Mouse (Mus musculus) forebrain, embryonic 15.5 days (tissue): ENCODE results near the gene Chd5. TPM values are rescaled to one million over a fixed set of nuclear protein-coding genes. Genes with fewer than 3 reads are reported as not detected.
A peak's percentile ranks its signal among the peaks of the same experiment; 100 is the strongest.

Experiments
- ATAC-seq: fragments of 200-750 bp; cut with Nextera tagmentation; replicated peaks from 2 replicates; pipeline ENCODE4 v1.8.0; 2017; ENCODE audit warnings: mild to moderate bottlenecking, moderate TSS enrichment, moderate library complexity
- H3K27ac ChIP-seq: fragments of 300-500 bp; sonication (generic); replicated peaks from 2 replicates; pipeline ENCODE4 v1.5.1; 2015; ENCODE audit warnings: mild to moderate bottlenecking, inconsistent platforms
- H3K27me3 ChIP-seq: fragments of 300-500 bp; sonication (generic); 2 replicates; pipeline ENCODE4 v1.6.1; 2015; ENCODE audit warnings: inconsistent platforms
- H3K36me3 ChIP-seq: fragments of 300-500 bp; sonication (generic); 2 replicates; pipeline ENCODE4 v1.6.1; 2015; ENCODE audit warnings: mild to moderate bottlenecking, inconsistent platforms
- H3K4me1 ChIP-seq: fragments of 300-500 bp; sonication (generic); 2 replicates; pipeline ENCODE4 v1.6.1; 2015; ENCODE audit warnings: inconsistent platforms
- H3K4me2 ChIP-seq: fragments of 300-500 bp; sonication (generic); replicated peaks from 2 replicates; pipeline ENCODE4 v1.6.1; 2015; ENCODE audit warnings: mild to moderate bottlenecking, inconsistent platforms
- H3K4me3 ChIP-seq: fragments of 300-500 bp; sonication (generic); 2 replicates; pipeline ENCODE4 v1.5.1; 2015; ENCODE audit warnings: mild to moderate bottlenecking, inconsistent platforms
- H3K9ac ChIP-seq: fragments of 300-500 bp; sonication (generic); replicated peaks from 2 replicates; pipeline ENCODE4 v1.6.1; 2015; ENCODE audit warnings: mild to moderate bottlenecking, inconsistent platforms
- H3K9me3 ChIP-seq: fragments of 300-500 bp; sonication (generic); 2 replicates; pipeline ENCODE4 v1.6.1; 2016; ENCODE audit warnings: inconsistent platforms
- WGBS: fragments of 180-500 bp; shearing (Covaris S2); methylation state at CpG from one replicate; pipeline ENCODE4 v1.1.7; 2015; ENCODE audit warnings: mixed read lengths; 5-methylcytosine and 5-hydroxymethylcytosine counted together
- polyA plus RNA-seq: library from polyadenylated mRNA; unstranded; fragments of >200 nt; fragmentation: Nextera tagmentation; extraction: Ambion mirVana; gene quantifications from 2 replicates; pipeline ENCODE4 v1.2.1, GENCODE M21; 2015

Gene Chd5
- polyA plus RNA-seq, 1 experiment from 2014 or later: 35.5 TPM

- ATAC-seq: no peak
- Histone ChIP-seq H3K4me3 (no peak overlapping the region), H3K4me1 (no peaks in the 10 kb centered on the region), H3K9ac (no peak overlapping the region), H3K4me2 (no peak overlapping the region), H3K27ac (no peak overlapping the region), H3K36me3 (peaks cover 13% of the 10 kb centered on the region; the same call in 1 of the 2 replicates), H3K9me3 (no peaks in the 10 kb centered on the region), H3K27me3 (no peaks in the 10 kb centered on the region)
- WGBS: 86% methylated on average over 17 of the region's 17 CpGs
Observed at GRCm38 (mm10) chr4:152382528-152383252, 44.2 kb downstream of the Chd5 start.

DNA sequence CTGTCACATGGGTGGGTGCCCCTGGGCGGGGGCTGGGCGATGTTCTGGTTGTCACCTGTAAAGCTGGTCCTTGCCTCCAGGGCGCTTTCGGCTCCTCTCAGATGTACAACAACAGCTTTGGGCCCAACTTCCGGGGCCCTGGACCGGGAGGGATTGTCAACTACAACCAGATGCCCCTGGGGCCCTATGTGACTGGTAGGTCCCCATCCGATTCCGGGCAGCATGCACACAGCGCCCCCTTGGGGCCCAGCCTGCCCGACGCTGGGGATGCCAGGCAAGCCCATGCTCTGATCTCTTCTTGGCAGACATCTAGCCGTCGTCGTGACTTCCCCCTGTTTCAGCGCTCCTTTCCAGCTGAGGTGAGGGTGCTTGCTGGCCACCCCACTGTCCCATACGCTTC is 47.2 kb downstream of the Chd5 start:
- Histone ChIP-seq H3K27ac (no peak overlapping the region), H3K4me2 (no peak overlapping the region), H3K36me3 (peaks cover 11% of the 10 kb centered on the region; the same call in 1 of the 2 replicates), H3K4me1 (no peaks in the 10 kb centered on the region), H3K9ac (no peak overlapping the region), H3K9me3 (no peaks in the 10 kb centered on the region), H3K4me3 (no peak overlapping the region), H3K27me3 (no peaks in the 10 kb centered on the region)
- ATAC-seq: no peak
- 61% methylated on average over 16 of the region's 16 CpGs for WGBS

GRCm38 (mm10) chr4:152392192-152392591 is 53.7 kb downstream of the Chd5 start:
- Histone ChIP-seq H3K27ac (no peak overlapping the region), H3K4me1 (peaks cover 5% of the 10 kb centered on the region), H3K27me3 (no peaks in the 10 kb centered on the region), H3K4me3 (no peak overlapping the region), H3K4me2 (no peak overlapping the region), H3K36me3 (peaks cover 4% of the 10 kb centered on the region; the same call in 1 of the 2 replicates), H3K9ac (no peak overlapping the region), H3K9me3 (no peaks in the 10 kb centered on the region)
- 59% methylated on average over 5 of the region's 5 CpGs for WGBS
- ATAC-seq: no peak

GRCm38 (mm10) chr4:152392627-152393026 is 54.2 kb downstream of the Chd5 start:
- Histone ChIP-seq H3K9me3 (no peaks in the 10 kb centered on the region), H3K4me2 (no peak overlapping the region), H3K4me3 (no peak overlapping the region), H3K27me3 (no peaks in the 10 kb centered on the region), H3K36me3 (peaks cover 4% of the 10 kb centered on the region; the same call in 1 of the 2 replicates), H3K4me1 (peaks cover 5% of the 10 kb centered on the region), H3K9ac (no peak overlapping the region), H3K27ac (no peak overlapping the region)
- WGBS: 87% methylated on average over 17 of the region's 17 CpGs
- no peak for ATAC-seq

DNA sequence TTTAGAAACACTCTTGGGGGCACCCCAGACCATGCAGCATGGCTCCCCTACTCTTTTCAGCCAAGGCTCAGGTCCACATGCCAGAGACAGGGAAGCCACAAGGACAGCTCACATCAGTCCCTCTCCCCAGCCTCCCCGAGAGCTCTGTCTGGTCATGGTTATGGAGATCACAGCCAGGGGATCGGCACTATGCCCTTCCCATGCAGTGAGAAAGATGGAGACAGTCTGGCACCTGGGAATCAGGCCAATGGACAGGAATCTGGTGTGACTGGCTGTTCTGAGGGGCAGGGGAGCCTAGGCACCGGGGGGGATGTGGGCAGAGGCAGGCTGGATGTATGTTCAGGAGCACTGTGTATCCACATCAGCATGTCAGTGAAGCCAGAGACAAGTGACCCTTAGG is 60.5 kb downstream of the Chd5 start:
- Histone ChIP-seq H3K9me3 (no peaks in the 10 kb centered on the region), H3K4me3 (no peak overlapping the region), H3K4me2 (no peak overlapping the region), H3K27me3 (no peaks in the 10 kb centered on the region), H3K9ac (no peak overlapping the region), H3K36me3 (no peaks in the 10 kb centered on the region), H3K27ac (no peak overlapping the region), H3K4me1 (peaks cover 3% of the 10 kb centered on the region)
- no peak for ATAC-seq
- WGBS: 71% methylated on average over 3 of the region's 3 CpGs

DNA sequence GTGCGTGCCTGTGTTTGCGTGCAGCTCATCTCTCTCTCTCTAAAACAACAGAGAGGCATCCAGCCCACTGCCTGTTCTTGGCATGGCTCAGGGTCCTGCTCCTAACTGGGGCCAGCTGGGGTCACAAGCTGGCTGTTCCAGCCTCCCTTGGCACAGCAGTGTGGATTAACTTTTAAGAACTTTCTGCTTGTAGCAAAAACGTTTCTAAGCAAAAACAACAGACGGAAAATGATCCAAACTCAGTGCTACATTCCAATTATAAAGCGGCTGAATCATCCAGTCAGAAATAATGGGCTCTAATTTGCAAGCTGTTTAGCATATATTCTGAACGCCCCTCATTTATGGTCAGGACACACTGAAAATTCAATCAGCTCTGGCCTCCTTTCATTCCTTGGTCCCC is 66.7 kb downstream of the Chd5 start:
- peak; percentile 35; the same call in 1 of the 2 replicates for ATAC-seq
- H3K9ac ChIP-seq: 0 out of 2 replicates have a peak overlapping the region, but pooled peaks have one; percentile 3
- H3K4me1 ChIP-seq: peaks cover 32% of the 10 kb centered on the region
- peak overlapping the region; percentile 79 for H3K27ac ChIP-seq
- H3K4me3 ChIP-seq: no peak overlapping the region
- H3K27me3 ChIP-seq: no peaks in the 10 kb centered on the region
- 18% methylated on average over 6 of the region's 6 CpGs for WGBS
- peak overlapping the region; percentile 0; the same call in 1 of the 2 replicates for H3K4me2 ChIP-seq
- H3K9me3 ChIP-seq: no peaks in the 10 kb centered on the region
- no peaks in the 10 kb centered on the region for H3K36me3 ChIP-seq

DNA sequence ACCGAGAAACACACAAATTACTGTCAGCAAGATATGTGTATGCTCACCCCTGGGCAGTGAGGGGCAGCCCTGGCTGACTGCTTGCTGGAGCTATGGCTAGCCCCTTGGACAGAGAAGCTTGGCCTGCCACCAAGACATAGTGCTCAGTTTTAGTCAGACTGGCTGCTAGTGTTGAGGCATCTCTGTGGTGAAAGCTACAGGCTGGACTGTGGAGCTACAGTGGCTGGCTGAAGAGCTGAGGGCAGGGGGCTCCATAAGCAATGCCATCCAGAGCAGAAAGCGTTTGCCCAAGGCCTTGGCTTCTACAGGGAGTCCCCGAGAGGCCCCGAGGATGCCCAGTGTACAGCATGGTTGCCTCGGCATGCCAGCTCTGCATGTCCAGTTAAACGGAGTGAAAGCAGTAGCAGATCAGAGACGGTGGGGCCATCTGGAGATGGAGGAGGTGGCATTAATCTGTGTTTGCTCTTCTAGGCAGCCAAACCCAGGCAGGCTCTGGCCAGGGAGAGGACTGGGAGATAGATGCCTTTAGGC is 67.3 kb downstream of the Chd5 start:
- peak; percentile 17; the same call in 1 of the 2 replicates for ATAC-seq
- 55% methylated on average over 7 of the region's 7 CpGs for WGBS
- Histone ChIP-seq H3K36me3 (no peaks in the 10 kb centered on the region), H3K27ac (peak overlapping the region; percentile 79), H3K9ac (peak overlapping the region; percentile 3; the same call in 1 of the 2 replicates), H3K9me3 (no peaks in the 10 kb centered on the region), H3K4me2 (peak overlapping the region; percentile 0; the same call in 1 of the 2 replicates), H3K27me3 (no peaks in the 10 kb centered on the region), H3K4me3 (no peak overlapping the region), H3K4me1 (peaks cover 32% of the 10 kb centered on the region)

DNA sequence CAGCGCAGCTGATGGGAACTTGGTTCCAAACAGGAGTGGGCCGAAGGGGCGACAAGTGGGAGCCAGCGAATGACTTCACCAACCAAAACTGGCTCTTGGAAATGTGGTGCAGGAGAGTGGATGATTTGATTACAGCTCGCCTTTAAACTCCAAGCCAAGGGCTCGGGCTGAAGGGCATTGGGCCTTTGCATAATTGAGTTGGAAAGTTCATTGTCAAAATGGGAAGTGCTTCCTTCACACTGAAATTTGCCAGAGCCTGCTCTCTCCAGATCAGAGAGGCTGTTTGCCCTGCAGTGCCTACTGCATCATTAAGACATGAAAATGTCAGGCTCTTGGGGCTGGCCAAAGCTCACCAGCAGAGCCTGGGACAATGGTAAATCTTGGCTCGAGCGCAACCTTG is 68.1 kb downstream of the Chd5 start:
- Histone ChIP-seq H3K4me1 (peaks cover 32% of the 10 kb centered on the region), H3K27me3 (no peaks in the 10 kb centered on the region), H3K4me2 (no peak overlapping the region), H3K9me3 (no peaks in the 10 kb centered on the region), H3K27ac (peak overlapping the region; percentile 79; the same call in 1 of the 2 replicates), H3K36me3 (no peaks in the 10 kb centered on the region), H3K9ac (no peak overlapping the region), H3K4me3 (no peak overlapping the region)
- peak; percentile 26 for ATAC-seq
- WGBS: 59% methylated on average over 8 of the region's 8 CpGs

- ATAC-seq: no peak
- H3K36me3 ChIP-seq: no peaks in the 10 kb centered on the region
- 85% methylated on average over 13 of the region's 13 CpGs for WGBS
- no peaks in the 10 kb centered on the region for H3K27me3 ChIP-seq
- no peak overlapping the region for H3K27ac ChIP-seq
- H3K4me1 ChIP-seq: peaks cover 14% of the 10 kb centered on the region
- H3K9ac ChIP-seq: no peak overlapping the region
- no peak overlapping the region for H3K4me2 ChIP-seq
- no peak overlapping the region for H3K4me3 ChIP-seq
- H3K9me3 ChIP-seq: no peaks in the 10 kb centered on the region
Observed at GRCm38 (mm10) chr4:152410961-152411360, 72.5 kb downstream of the Chd5 start.

DNA sequence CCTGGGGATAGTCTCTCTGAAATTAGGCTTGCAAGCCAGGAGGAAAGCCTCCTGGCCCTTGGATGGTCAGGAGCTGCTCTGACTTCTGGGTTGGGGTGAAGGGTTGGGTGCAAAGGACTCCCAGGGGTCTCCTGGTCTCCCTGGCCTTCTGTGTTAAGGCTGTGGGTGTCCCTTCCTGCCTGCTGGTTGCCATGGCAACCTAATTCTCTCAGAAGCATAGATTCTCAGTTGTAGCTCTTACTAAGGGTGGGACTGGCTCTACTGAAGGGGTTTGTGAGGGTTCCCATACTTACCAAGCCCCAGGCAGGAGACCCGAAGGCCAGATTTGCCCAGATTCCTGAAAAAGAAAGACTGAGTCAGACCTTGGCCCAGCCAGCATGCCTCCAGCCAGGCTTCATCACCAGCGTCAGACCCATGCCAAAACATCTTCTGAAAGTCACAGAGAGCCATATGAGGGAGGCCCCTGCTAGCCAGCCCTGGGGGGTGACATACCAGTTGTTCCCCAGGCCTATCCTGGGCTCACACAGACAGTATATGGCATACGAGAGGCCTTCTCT is 74.2 kb downstream of the Chd5 start:
- no peaks in the 10 kb centered on the region for H3K9me3 ChIP-seq
- peaks cover 5% of the 10 kb centered on the region; the same call in 1 of the 2 replicates for H3K4me1 ChIP-seq
- 0 out of 2 replicates have a peak, but pooled peaks have one; percentile 41 for ATAC-seq
- 74% methylated on average over 3 of the region's 3 CpGs for WGBS
- no peaks in the 10 kb centered on the region for H3K27me3 ChIP-seq
- no peaks in the 10 kb centered on the region for H3K36me3 ChIP-seq
- no peak overlapping the region for H3K9ac ChIP-seq
- no peak overlapping the region for H3K4me2 ChIP-seq
- H3K27ac ChIP-seq: no peak overlapping the region
- H3K4me3 ChIP-seq: no peak overlapping the region

DNA sequence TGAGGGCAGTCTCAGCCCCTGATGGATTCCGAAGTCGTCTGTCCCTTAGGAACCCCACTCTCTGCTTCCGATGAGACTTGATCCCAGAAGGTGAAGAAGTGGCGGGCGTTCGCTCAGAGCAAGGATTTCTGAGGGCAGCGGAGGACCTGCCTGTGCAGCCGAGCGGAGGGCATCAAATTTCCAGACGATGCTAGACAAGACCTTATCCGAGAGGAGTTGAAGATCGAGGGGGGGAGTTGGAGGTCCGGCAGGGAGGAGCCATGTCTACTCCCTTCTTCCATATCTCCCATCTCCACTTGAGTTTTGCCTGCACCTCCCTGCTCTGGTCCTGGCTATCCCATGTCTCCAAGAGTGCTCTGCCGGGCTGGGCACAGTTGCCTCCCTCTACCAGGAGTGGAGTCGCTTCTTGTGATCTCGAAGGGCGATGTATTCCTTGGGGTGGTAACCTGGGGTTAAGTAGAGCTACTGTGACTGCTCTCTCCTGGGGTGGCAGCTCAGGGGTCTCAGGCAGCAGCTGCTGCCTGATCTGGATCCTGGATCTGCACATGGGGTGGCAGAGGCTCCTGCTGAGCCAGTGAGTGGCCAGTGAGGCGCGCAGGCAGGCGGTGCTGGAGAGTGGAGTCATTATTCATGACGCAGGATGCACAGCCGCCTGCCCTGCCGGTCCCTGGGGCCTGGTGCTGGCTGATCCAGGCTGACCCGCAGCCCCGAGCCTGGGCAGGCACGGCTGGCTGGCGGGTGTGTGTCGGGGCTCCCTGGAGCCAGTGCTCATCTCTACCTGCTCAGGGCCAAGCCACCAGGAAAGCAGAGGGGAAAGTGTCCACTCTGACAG is 80.0 kb downstream of the Chd5 start:
- no peaks in the 10 kb centered on the region for H3K36me3 ChIP-seq
- no peak overlapping the region for H3K27ac ChIP-seq
- H3K4me1 ChIP-seq: no peaks in the 10 kb centered on the region
- 46% methylated on average over 28 of the region's 28 CpGs for WGBS
- H3K4me3 ChIP-seq: no peak overlapping the region
- H3K4me2 ChIP-seq: no peak overlapping the region
- H3K27me3 ChIP-seq: no peaks in the 10 kb centered on the region
- no peak for ATAC-seq
- H3K9ac ChIP-seq: no peak overlapping the region
- no peaks in the 10 kb centered on the region for H3K9me3 ChIP-seq

GRCm38 (mm10) chr4:152423576-152423975 is 85.1 kb downstream of the Chd5 start:
- Histone ChIP-seq H3K4me1 (peaks cover 7% of the 10 kb centered on the region), H3K4me2 (no peak overlapping the region), H3K27me3 (no peaks in the 10 kb centered on the region), H3K9ac (no peak overlapping the region), H3K36me3 (no peaks in the 10 kb centered on the region), H3K9me3 (no peaks in the 10 kb centered on the region), H3K27ac (no peak overlapping the region), H3K4me3 (no peak overlapping the region)
- 84% methylated on average over 6 of the region's 6 CpGs for WGBS
- no peak for ATAC-seq
